Mouse (Mus musculus) cerebellum, adult 18-20 months (tissue): ENCODE measurements at regions not wholly inside any gene's neighbourhood (a gene's known extent, or its start where the extent isn't known, plus 50 kb on each side); places are given as distances from the start of the nearest gene placed in this dataset.
"Not testable (repeated sequence)": the region's sequence is repeated elsewhere in the genome, so short reads cannot be mapped to it uniquely, and the experiment has no call there.

Source experiments
- DNase-seq, 2 experiments: peaks; one replicate each; pipeline ENCODE4 v3.0.0; 2021

- DNase-seq, result no peak
These were observed 59.9 kb upstream of the Bend4 start for GRCm38 (mm10) chr5:67487965-67488409.

GRCm38 (mm10) chr5:67490709-67491108, 62.6 kb upstream of the Bend4 start:
- DNase-seq, result not testable (repeated sequence)

GRCm38 (mm10) chr5:67492893-67493302, 64.8 kb upstream of the Bend4 start:
- no peak for DNase-seq

- DNase-seq, result no peak
These were observed 68.6 kb upstream of the Bend4 start for GRCm38 (mm10) chr5:67496710-67497109.

- DNase-seq, result no peak
These were observed 87.4 kb upstream of the Shisa3 start for GRCm38 (mm10) chr5:67520251-67520650.

GRCm38 (mm10) chr5:67521423-67521912, 86.2 kb upstream of the Shisa3 start:
- no peak for DNase-seq

GRCm38 (mm10) chr5:67530149-67530548, 77.5 kb upstream of the Shisa3 start:
- DNase-seq, result no peak

- peak; percentile 13 to 17 for DNase-seq
These were observed 76.7 kb upstream of the Shisa3 start for GRCm38 (mm10) chr5:67530957-67531356.

GRCm38 (mm10) chr5:67532351-67532750, 75.3 kb upstream of the Shisa3 start:
- DNase-seq, result peak; percentile 80 to 84

GRCm38 (mm10) chr5:67532756-67533255, 74.9 kb upstream of the Shisa3 start:
- DNase-seq, result peak; percentile 8 to 20

GRCm38 (mm10) chr5:67534056-67534455, 73.6 kb upstream of the Shisa3 start:
- no peak for DNase-seq

- no peak for DNase-seq
These were observed 69.7 kb upstream of the Shisa3 start for GRCm38 (mm10) chr5:67537990-67538389.

GRCm38 (mm10) chr5:67539591-67540238, 68.0 kb upstream of the Shisa3 start:
- no peak for DNase-seq

GRCm38 (mm10) chr5:67541867-67542266, 65.8 kb upstream of the Shisa3 start:
- DNase-seq, result no peak

GRCm38 (mm10) chr5:67544028-67544589, 63.6 kb upstream of the Shisa3 start:
- DNase-seq, result no peak

GRCm38 (mm10) chr5:67550257-67550656, 57.4 kb upstream of the Shisa3 start:
- no peak for DNase-seq

- DNase-seq, result no peak
These were observed 55.9 kb upstream of the Shisa3 start for GRCm38 (mm10) chr5:67551668-67552390.

- DNase-seq, result no peak
These were observed 54.8 kb upstream of the Shisa3 start for GRCm38 (mm10) chr5:67552865-67553264.
